Mouse (Mus musculus): ENCODE data around the gene Megf11.
"Not testable (repeated sequence)": the region's sequence is repeated elsewhere in the genome, so short reads cannot be mapped to it uniquely, and the experiment has no call there.

The Megf11 gene

GRCm38 (mm10) chr9:64466090-64466489 is 80.7 kb downstream of the Megf11 start:
- DNase-seq (ENCODE audit: low spot score): no peak

- DNase-seq (ENCODE audit: low spot score): no peak
Observed at GRCm38 (mm10) chr9:64466564-64466963, 81.1 kb downstream of the Megf11 start.

GRCm38 (mm10) chr9:64470806-64471205 is 85.4 kb downstream of the Megf11 start:
- DNase-seq (ENCODE audit: low spot score): no peak

- DNase-seq (ENCODE audit: low spot score): no peak
Observed at GRCm38 (mm10) chr9:64471336-64471735, 85.9 kb downstream of the Megf11 start.

- no peak for DNase-seq (ENCODE audit: low spot score)
Observed at GRCm38 (mm10) chr9:64472165-64472564, 86.7 kb downstream of the Megf11 start.

GRCm38 (mm10) chr9:64472743-64473142 is 87.3 kb downstream of the Megf11 start:
- no peak for DNase-seq (ENCODE audit: low spot score)

- DNase-seq (ENCODE audit: low spot score): no peak
Observed at GRCm38 (mm10) chr9:64473170-64473569, 87.7 kb downstream of the Megf11 start.

- no peak for DNase-seq (ENCODE audit: low spot score)
Observed at GRCm38 (mm10) chr9:64473695-64474094, 88.3 kb downstream of the Megf11 start.

- DNase-seq (ENCODE audit: low spot score): no peak
Observed at GRCm38 (mm10) chr9:64474142-64474541, 88.7 kb downstream of the Megf11 start.

- no peak for DNase-seq (ENCODE audit: low spot score)
Observed at GRCm38 (mm10) chr9:64475942-64476341, 90.5 kb downstream of the Megf11 start.

- not testable (repeated sequence) for DNase-seq (ENCODE audit: low spot score)
Observed at GRCm38 (mm10) chr9:64477397-64477796, 92.0 kb downstream of the Megf11 start.

GRCm38 (mm10) chr9:64482126-64482525 is 96.7 kb downstream of the Megf11 start:
- no peak for DNase-seq (ENCODE audit: low spot score)

GRCm38 (mm10) chr9:64487377-64487776 is 102.0 kb downstream of the Megf11 start:
- DNase-seq (ENCODE audit: low spot score): no peak

GRCm38 (mm10) chr9:64494647-64495046 is 109.2 kb downstream of the Megf11 start:
- no peak for DNase-seq (ENCODE audit: low spot score)

GRCm38 (mm10) chr9:64498929-64499328 is 113.5 kb downstream of the Megf11 start:
- DNase-seq (ENCODE audit: low spot score): peak; percentile 5

- no peak for DNase-seq (ENCODE audit: low spot score)
Observed at GRCm38 (mm10) chr9:64501211-64501610, 115.8 kb downstream of the Megf11 start.

- DNase-seq (ENCODE audit: low spot score): no peak
Observed at GRCm38 (mm10) chr9:64503996-64504395, 118.6 kb downstream of the Megf11 start.

- no peak for DNase-seq (ENCODE audit: low spot score)
Observed at GRCm38 (mm10) chr9:64504456-64504855, 119.0 kb downstream of the Megf11 start.

- no peak for DNase-seq (ENCODE audit: low spot score)
Observed at GRCm38 (mm10) chr9:64504921-64505320, 119.5 kb downstream of the Megf11 start.

- DNase-seq (ENCODE audit: low spot score): no peak
Observed at GRCm38 (mm10) chr9:64506440-64507206, 121.2 kb downstream of the Megf11 start.

GRCm38 (mm10) chr9:64507207-64507517 is 121.7 kb downstream of the Megf11 start:
- no peak for DNase-seq (ENCODE audit: low spot score)

- DNase-seq (ENCODE audit: low spot score): no peak
Observed at GRCm38 (mm10) chr9:64507995-64508394, 122.6 kb downstream of the Megf11 start.

GRCm38 (mm10) chr9:64514826-64515225 is 129.4 kb downstream of the Megf11 start:
- DNase-seq (ENCODE audit: low spot score): no peak
